ENCODE assay signal across 19 mouse cellular contexts in the genomic region with DNA sequence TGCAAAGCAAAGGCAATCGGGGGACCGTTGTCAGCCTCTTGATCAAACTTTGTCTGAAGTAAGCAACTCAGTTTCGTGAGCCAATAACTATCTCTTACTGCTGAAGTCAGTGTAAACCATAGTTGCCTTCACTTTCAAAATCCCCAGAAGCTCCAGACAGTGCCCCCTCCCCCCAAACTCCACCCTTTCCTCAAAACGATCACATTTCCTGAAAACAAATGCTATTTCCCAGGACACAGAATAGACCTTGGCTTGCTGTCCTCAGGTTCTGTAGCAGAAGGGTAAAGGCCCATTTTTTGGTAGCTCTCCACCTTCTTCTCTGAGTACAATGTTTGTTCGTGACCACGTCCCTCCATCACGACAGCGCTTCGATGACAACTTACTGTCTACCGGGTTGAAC.
A peak's percentile ranks its signal among the peaks of the same experiment; 100 is the strongest.
DNase-seq lines count a peak whose midpoint lies in the region; ATAC-seq and TF ChIP-seq lines count a peak whose summit lies in the region.
"Had no signal": no experiment of that assay in that cellular context is flagged by ENCODE, and none has a peak within 500 bp of the region (broad histone marks: within the 10 kb centered on the region; RNA-seq: fewer than 3 reads in every experiment).

No protein-coding gene starts in this region.

- H3K27me3 ChIP-seq in kidney, adult 2 months (replicated peaks; ENCODE audit: control insufficient read depth, insufficient read depth, low read length), result no peaks in the 10 kb centered on the region
- H3K27me3 ChIP-seq in kidney, embryonic 15.5 days, result no peaks in the 10 kb centered on the region; the same call in 1 of the 2 replicates
- H3K27me3 ChIP-seq: CH12.LX; midbrain, embryonic 13.5 days; neural tube, embryonic 12.5 days; stomach, embryonic 15.5 days had no signal

- TF ChIP-seq CTCF in kidney, adult 2 months (conservative IDR thresholded peaks at IDR 0.05; ENCODE audit: insufficient read depth, insufficient read length, low read depth, low read length), result no peak

- no peak overlapping the region for H3K4me2 ChIP-seq in kidney, embryonic 15.5 days
- H3K4me2 ChIP-seq: limb, embryonic 15.5 days; midbrain, embryonic 13.5 days; neural tube, embryonic 12.5 days; stomach, embryonic 15.5 days had no signal

- 76% methylated on average over 10 of the region's 10 CpGs for WGBS in kidney, adult 2 months
- 86% methylated on average over 10 of the region's 10 CpGs for WGBS in kidney, embryonic 15.5 days

- H3K36me3 ChIP-seq in kidney, adult 2 months (ENCODE audit: control insufficient read depth, insufficient read depth, low read length), result no peaks in the 10 kb centered on the region
- no peaks in the 10 kb centered on the region for H3K36me3 ChIP-seq in kidney, embryonic 15.5 days
- H3K36me3 ChIP-seq: embryonic facial prominence, embryonic 10.5 days; limb, embryonic 15.5 days; midbrain, embryonic 13.5 days; neural tube, embryonic 12.5 days; stomach, embryonic 15.5 days had no signal

- peak overlapping the region; percentile 48 for H3K4me3 ChIP-seq in kidney, adult 2 months (ENCODE audit: insufficient read depth, low read depth, low read length)
- H3K4me3 ChIP-seq in kidney, embryonic 15.5 days (replicated peaks), result no peak overlapping the region
- H3K4me3 ChIP-seq: embryonic facial prominence, embryonic 10.5 days; limb, embryonic 15.5 days; midbrain, embryonic 13.5 days; neural tube, embryonic 12.5 days; stomach, embryonic 15.5 days had no signal

- H3K4me1 ChIP-seq in kidney, adult 2 months (ENCODE audit: control insufficient read depth, insufficient read depth, low read length), result peaks cover 9% of the 10 kb centered on the region; the same call in 1 of the 2 replicates
- peaks cover 26% of the 10 kb centered on the region for H3K4me1 ChIP-seq in kidney, embryonic 15.5 days
- H3K4me1 ChIP-seq: neural tube, embryonic 12.5 days had no signal

- no peak for TF ChIP-seq POLR2A in kidney, adult 2 months (IDR thresholded peaks at IDR 0.05; ENCODE audit: low read depth, low read length)

- peak overlapping the region; percentile 90 for H3K27ac ChIP-seq in kidney, adult 2 months (ENCODE audit: insufficient read depth, low read depth, low read length)
- no peak overlapping the region for H3K27ac ChIP-seq in kidney, embryonic 15.5 days
- H3K27ac ChIP-seq: embryonic facial prominence, embryonic 10.5 days; limb, embryonic 15.5 days; midbrain, embryonic 13.5 days; neural tube, embryonic 12.5 days; stomach, embryonic 15.5 days had no signal

- intact Hi-C loops in heart, postnatal 25 days (cut with DNase I), result loop anchor here (5.0 kb wide), 1 partner anchor 47 kb away; no protein-coding TSS in a partner anchor

- no peak overlapping the region for H3K9ac ChIP-seq in kidney, embryonic 15.5 days
- H3K9ac ChIP-seq: limb, embryonic 15.5 days; liver, postnatal 0 days; midbrain, embryonic 13.5 days; neural tube, embryonic 12.5 days; stomach, embryonic 15.5 days had no signal

- no peak for ATAC-seq in kidney, embryonic 15.5 days (replicated peaks; ENCODE audit: low FRiP score)
- ATAC-seq: hindbrain, embryonic 16.5 days; intestine, embryonic 16.5 days; liver, postnatal 0 days; midbrain, embryonic 13.5 days had no signal

- H3K9me3 ChIP-seq in kidney, embryonic 15.5 days (replicated peaks), result no peaks in the 10 kb centered on the region
- H3K9me3 ChIP-seq: embryonic facial prominence, embryonic 10.5 days; limb, embryonic 15.5 days; midbrain, embryonic 13.5 days; neural tube, embryonic 12.5 days; stomach, embryonic 15.5 days had no signal

- DNase-seq in heart, adult 18-20 months, result peak; percentile 44 to 64
- DNase-seq in heart, postnatal 25 days (ENCODE audit: low spot score), result no peak
- DNase-seq in kidney, adult 2 months, result peak; percentile 80
- DNase-seq in kidney, adult 9 months, result peak; percentile 60
- DNase-seq in lung, postnatal 25 days (ENCODE audit: low spot score), result peak; percentile 35
- no peak for DNase-seq in MN1 (ENCODE audit: low spot score)
- DNase-seq: cerebellum, adult 2 months; liver, postnatal 0 days; thymus, adult 18-20 months; thymus, postnatal 4 days had no signal

Comparison
In these comparisons a context has a peak if more than half of its experiments do, and no peak if none do; other contexts are left out.
1. DNase-seq: peak in heart, adult 18-20 months (2 of 2), kidney, adult 2 months (single experiment), kidney, adult 9 months (single experiment) and lung, postnatal 25 days (single experiment); none in heart, postnatal 25 days (single experiment) and MN1 (single experiment).